Mouse (Mus musculus): ENCODE results near the gene Gm20388. TPM values are rescaled to one million over a fixed set of nuclear protein-coding genes. Genes with fewer than 3 reads are reported as not detected.
A peak's percentile ranks its signal among the peaks of the same experiment; 100 is the strongest.

Gm20388 gene
- polyA plus RNA-seq, 1 experiment, result 18.7 TPM

GRCm38 (mm10) chr8:121943716-121944115 is 2033.1 kb downstream of the Gm20388 start:
- WGBS, result 48% methylated on average over 8 of the region's 8 CpGs
- no peak for DNase-seq
- H3K27ac ChIP-seq (ENCODE audit: insufficient read depth, low read length), result no peak overlapping the region
- no peaks in the 10 kb centered on the region for H3K27me3 ChIP-seq (ENCODE audit: control insufficient read depth, insufficient read depth, low read length)
- TF ChIP-seq POLR2A (IDR thresholded peaks at IDR 0.05; ENCODE audit: borderline replicate concordance, insufficient read depth, low read length) (no peak), CTCF (IDR thresholded peaks at IDR 0.05; ENCODE audit: borderline replicate concordance, insufficient read depth, low read depth, low read length) (no peak)
- H3K4me3 ChIP-seq (replicated peaks; ENCODE audit: insufficient read depth, low read depth, low read length), result no peak overlapping the region
- H3K4me1 ChIP-seq (ENCODE audit: control insufficient read depth, insufficient read depth, low read length), result peaks cover 4% of the 10 kb centered on the region; the same call in 1 of the 2 replicates

GRCm38 (mm10) chr8:121944831-121945230 is 2034.2 kb downstream of the Gm20388 start, which contains the start of gene Car5a:
Gene Car5a, minus strand, starts transcription at chr8:121944904.
- DNase-seq, result no peak
- Histone ChIP-seq H3K4me1 (ENCODE audit: control insufficient read depth, insufficient read depth, low read length) (peaks cover 4% of the 10 kb centered on the region; the same call in 1 of the 2 replicates), H3K27ac (ENCODE audit: insufficient read depth, low read length) (no peak within 1 kb of the TSS), H3K27me3 (ENCODE audit: control insufficient read depth, insufficient read depth, low read length) (no peaks in the 10 kb centered on the region), H3K4me3 (replicated peaks; ENCODE audit: insufficient read depth, low read depth, low read length) (no peak within 1 kb of the TSS)
- TF ChIP-seq POLR2A (IDR thresholded peaks at IDR 0.05; ENCODE audit: borderline replicate concordance, insufficient read depth, low read length) (no peak), CTCF (IDR thresholded peaks at IDR 0.05; ENCODE audit: borderline replicate concordance, insufficient read depth, low read depth, low read length) (no peak)

DNA sequence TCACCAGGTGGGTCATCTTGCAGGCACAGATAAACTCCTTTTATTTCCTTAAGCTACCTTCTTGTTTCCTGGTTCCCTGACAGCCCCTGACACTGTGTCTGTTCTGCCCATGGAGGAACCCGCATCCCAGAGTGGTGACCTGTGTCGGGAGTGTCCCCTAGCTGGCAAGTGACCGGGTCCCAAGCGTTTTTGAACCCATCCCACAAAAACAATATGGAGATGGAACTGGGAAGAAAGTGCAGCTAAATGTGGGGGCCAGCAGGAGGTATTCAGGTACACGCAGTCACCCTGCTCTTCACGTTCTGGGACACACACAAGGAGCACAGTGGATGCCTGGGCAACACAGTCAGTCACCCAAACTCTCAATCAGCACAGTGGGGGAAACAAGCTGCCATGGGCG is 2035.7 kb downstream of the Gm20388 start:
- peaks cover 4% of the 10 kb centered on the region; the same call in 1 of the 2 replicates for H3K4me1 ChIP-seq (ENCODE audit: control insufficient read depth, insufficient read depth, low read length)
- H3K27ac ChIP-seq (ENCODE audit: insufficient read depth, low read length), result no peak overlapping the region
- DNase-seq, result no peak
- H3K4me3 ChIP-seq (replicated peaks; ENCODE audit: insufficient read depth, low read depth, low read length), result no peak overlapping the region
- no peaks in the 10 kb centered on the region for H3K27me3 ChIP-seq (ENCODE audit: control insufficient read depth, insufficient read depth, low read length)
- 70% methylated on average over 7 of the region's 7 CpGs for WGBS
- TF ChIP-seq CTCF (IDR thresholded peaks at IDR 0.05; ENCODE audit: borderline replicate concordance, insufficient read depth, low read depth, low read length), result no peak
- TF ChIP-seq POLR2A (IDR thresholded peaks at IDR 0.05; ENCODE audit: borderline replicate concordance, insufficient read depth, low read length), result no peak

GRCm38 (mm10) chr8:121947047-121947752 is 2036.6 kb downstream of the Gm20388 start:
- Histone ChIP-seq H3K27ac (ENCODE audit: insufficient read depth, low read length) (no peak overlapping the region), H3K4me1 (ENCODE audit: control insufficient read depth, insufficient read depth, low read length) (peaks cover 4% of the 10 kb centered on the region; the same call in 1 of the 2 replicates), H3K27me3 (ENCODE audit: control insufficient read depth, insufficient read depth, low read length) (no peaks in the 10 kb centered on the region), H3K4me3 (replicated peaks; ENCODE audit: insufficient read depth, low read depth, low read length) (no peak overlapping the region)
- TF ChIP-seq POLR2A (IDR thresholded peaks at IDR 0.05; ENCODE audit: borderline replicate concordance, insufficient read depth, low read length) (no peak), CTCF (IDR thresholded peaks at IDR 0.05; ENCODE audit: borderline replicate concordance, insufficient read depth, low read depth, low read length) (no peak)
- peak in 1 of 2 experiments; percentile 29 for DNase-seq
- 34% methylated on average over 19 of the region's 19 CpGs for WGBS

- TF ChIP-seq CTCF (IDR thresholded peaks at IDR 0.05; ENCODE audit: borderline replicate concordance, insufficient read depth, low read depth, low read length) (no peak), POLR2A (IDR thresholded peaks at IDR 0.05; ENCODE audit: borderline replicate concordance, insufficient read depth, low read length) (no peak)
- DNase-seq, result peak; percentile 69 to 73
- Histone ChIP-seq H3K27me3 (ENCODE audit: control insufficient read depth, insufficient read depth, low read length) (no peaks in the 10 kb centered on the region), H3K4me3 (replicated peaks; ENCODE audit: insufficient read depth, low read depth, low read length) (peak overlapping the region; percentile 28), H3K4me1 (ENCODE audit: control insufficient read depth, insufficient read depth, low read length) (peaks cover 6% of the 10 kb centered on the region), H3K27ac (ENCODE audit: insufficient read depth, low read length) (no peak overlapping the region)
- 3% methylated on average over 18 of the region's 18 CpGs for WGBS
Observed at GRCm38 (mm10) chr8:121947753-121948141, 2037.1 kb downstream of the Gm20388 start.

GRCm38 (mm10) chr8:121948321-121949145 is 2037.9 kb downstream of the Gm20388 start:
- no peak overlapping the region for H3K27ac ChIP-seq (ENCODE audit: insufficient read depth, low read length)
- TF ChIP-seq POLR2A (IDR thresholded peaks at IDR 0.05; ENCODE audit: borderline replicate concordance, insufficient read depth, low read length) (no peak), CTCF (IDR thresholded peaks at IDR 0.05; ENCODE audit: borderline replicate concordance, insufficient read depth, low read depth, low read length) (no peak)

GRCm38 (mm10) chr8:121949222-121949800 is 2038.7 kb downstream of the Gm20388 start, which contains the start of gene Banp:
Gene Banp, plus strand, starts transcription at chr8:121949750.
- Histone ChIP-seq H3K4me3 (replicated peaks; ENCODE audit: insufficient read depth, low read depth, low read length) (peak within 1 kb of the TSS; percentile 74), H3K27ac (ENCODE audit: insufficient read depth, low read length) (peak within 1 kb of the TSS; percentile 92), H3K4me1 (ENCODE audit: control insufficient read depth, insufficient read depth, low read length) (peaks cover 12% of the 10 kb centered on the region), H3K27me3 (ENCODE audit: control insufficient read depth, insufficient read depth, low read length) (no peaks in the 10 kb centered on the region)
- TF ChIP-seq POLR2A (IDR thresholded peaks at IDR 0.05; ENCODE audit: borderline replicate concordance, insufficient read depth, low read length) (no peak), CTCF (IDR thresholded peaks at IDR 0.05; ENCODE audit: borderline replicate concordance, insufficient read depth, low read depth, low read length) (no peak)
- DNase-seq, result no peak
- WGBS, result 45% methylated on average over 6 of the region's 6 CpGs

More at GRCm38 (mm10) chr8:121948321-121949145, 2037.9 kb downstream of the Gm20388 start:
- Histone ChIP-seq H3K27me3 (ENCODE audit: control insufficient read depth, insufficient read depth, low read length) (no peaks in the 10 kb centered on the region), H3K4me3 (replicated peaks; ENCODE audit: insufficient read depth, low read depth, low read length) (no peak overlapping the region), H3K4me1 (ENCODE audit: control insufficient read depth, insufficient read depth, low read length) (peaks cover 8% of the 10 kb centered on the region)
- WGBS, result 51% methylated on average over 19 of the region's 19 CpGs
- no peak for DNase-seq
